Mouse (Mus musculus) adrenal gland, postnatal 25 days (tissue): ENCODE results near the gene Cdc6. TPM values are rescaled to one million over a fixed set of nuclear protein-coding genes. Genes with fewer than 3 reads are reported as not detected.

Experiments
- DNase-seq: peaks from one replicate; pipeline ENCODE4 v3.0.0; 2021; ENCODE audit warnings: mixed read lengths
- total RNA-seq: library from RNA; stranded (reverse); gene quantifications from 2 replicates; pipeline ENCODE4 v1.2.3, GENCODE M21; 2021

The Cdc6 gene
- total RNA-seq, 1 experiment from 2014 or later: 1.7 TPM

GRCm38 (mm10) chr11:98943741-98944461 lies 36.3 kb downstream of the Cdc6 start:
- DNase-seq: no peak

- no peak for DNase-seq
These were observed 37.5 kb downstream of the Cdc6 start for GRCm38 (mm10) chr11:98944897-98945604.

GRCm38 (mm10) chr11:98945605-98945977 lies 38.0 kb downstream of the Cdc6 start:
- DNase-seq: peak; percentile 80

GRCm38 (mm10) chr11:98947969-98948569 lies 40.5 kb downstream of the Cdc6 start:
- DNase-seq: peak; percentile 0

- peak; percentile 3 for DNase-seq
These were observed 41.8 kb downstream of the Cdc6 start for GRCm38 (mm10) chr11:98949242-98949957.

- DNase-seq: peak; percentile 70
These were observed 42.4 kb downstream of the Cdc6 start for GRCm38 (mm10) chr11:98949958-98950460.

GRCm38 (mm10) chr11:98950484-98950883 lies 42.9 kb downstream of the Cdc6 start:
- DNase-seq: no peak

- DNase-seq: peak; percentile 82
These were observed 43.7 kb downstream of the Cdc6 start for GRCm38 (mm10) chr11:98951026-98951906.

GRCm38 (mm10) chr11:98952111-98952510 lies 44.5 kb downstream of the Cdc6 start:
- no peak for DNase-seq

GRCm38 (mm10) chr11:98952736-98953135 lies 45.1 kb downstream of the Cdc6 start:
- peak; percentile 0 for DNase-seq

GRCm38 (mm10) chr11:98953361-98953760 lies 45.8 kb downstream of the Cdc6 start:
- DNase-seq: peak; percentile 2

GRCm38 (mm10) chr11:98953835-98954320 lies 46.3 kb downstream of the Cdc6 start:
- DNase-seq: peak; percentile 8

- peak; percentile 83 for DNase-seq
These were observed 46.8 kb downstream of the Cdc6 start for GRCm38 (mm10) chr11:98954373-98954772.

- DNase-seq: no peak
These were observed 47.5 kb downstream of the Cdc6 start for GRCm38 (mm10) chr11:98954801-98955706.

GRCm38 (mm10) chr11:98955707-98956235 lies 48.2 kb downstream of the Cdc6 start:
- peak; percentile 46 for DNase-seq

- no peak for DNase-seq
These were observed 48.7 kb downstream of the Cdc6 start for GRCm38 (mm10) chr11:98956340-98956739.

GRCm38 (mm10) chr11:98959437-98960312 lies 52.1 kb downstream of the Cdc6 start:
- peak; percentile 81 for DNase-seq

- peak; percentile 84 for DNase-seq
These were observed 52.8 kb downstream of the Cdc6 start for GRCm38 (mm10) chr11:98960313-98960906.
